Comparison of ENCODE assay signal across 21 mouse cellular contexts in genomic region chr10:86386232-86386631, GRCm38 (mm10).
"Had no signal": no experiment of that assay in that cellular context is flagged by ENCODE, and none has a peak within 500 bp of the region (broad histone marks: within the 10 kb centered on the region; RNA-seq: fewer than 3 reads in every experiment).

No protein-coding gene starts in this region.

- H3K4me3 ChIP-seq: heart, embryonic 13.5 days; heart, embryonic 15.5 days; hindbrain, embryonic 13.5 days; hindbrain, embryonic 15.5 days; kidney, embryonic 15.5 days; layer of hippocampus, adult 2 months; limb, embryonic 13.5 days; limb, embryonic 15.5 days; liver, embryonic 12.5 days had no signal

- ATAC-seq: hindbrain, postnatal 0 days; intestine, embryonic 16.5 days; liver, embryonic 12.5 days had no signal

- H3K9me3 ChIP-seq: heart, embryonic 13.5 days; heart, embryonic 15.5 days; hindbrain, embryonic 13.5 days; hindbrain, embryonic 15.5 days; kidney, embryonic 15.5 days; limb, embryonic 13.5 days; limb, embryonic 15.5 days; liver, embryonic 12.5 days had no signal

- H3K27me3 ChIP-seq: heart, embryonic 13.5 days; heart, embryonic 15.5 days; hindbrain, embryonic 13.5 days; hindbrain, embryonic 15.5 days; kidney, embryonic 15.5 days; limb, embryonic 13.5 days; limb, embryonic 15.5 days; liver, embryonic 12.5 days had no signal

- H3K27ac ChIP-seq: heart, embryonic 13.5 days; heart, embryonic 15.5 days; hindbrain, embryonic 13.5 days; hindbrain, embryonic 15.5 days; hindbrain, postnatal 0 days; kidney, embryonic 15.5 days; kidney, postnatal 0 days; layer of hippocampus, adult 2 months; limb, embryonic 13.5 days; limb, embryonic 15.5 days; liver, embryonic 12.5 days; liver, embryonic 14.5 days had no signal

- H3K9ac ChIP-seq: heart, embryonic 13.5 days; heart, embryonic 15.5 days; hindbrain, embryonic 13.5 days; hindbrain, embryonic 15.5 days; kidney, embryonic 15.5 days; limb, embryonic 13.5 days; limb, embryonic 15.5 days; liver, embryonic 12.5 days; liver, embryonic 14.5 days had no signal

- H3K36me3 ChIP-seq: heart, embryonic 13.5 days; heart, embryonic 15.5 days; hindbrain, embryonic 13.5 days; hindbrain, embryonic 15.5 days; kidney, embryonic 15.5 days; limb, embryonic 13.5 days; limb, embryonic 15.5 days; liver, embryonic 12.5 days had no signal

- H3K4me2 ChIP-seq: heart, embryonic 11.5 days; heart, embryonic 13.5 days; heart, embryonic 15.5 days; hindbrain, embryonic 13.5 days; hindbrain, embryonic 15.5 days; kidney, embryonic 15.5 days; limb, embryonic 13.5 days; limb, embryonic 15.5 days; liver, embryonic 12.5 days had no signal

- DNase-seq: gastrocnemius, postnatal 14 days; gastrocnemius, postnatal 36 days; heart, adult 18-20 months; heart, postnatal 14 days; kidney, adult 11 months; kidney, postnatal 14 days; left cerebral cortex, postnatal 4 days had no signal
